In genomic region chr4:151232028-151232427, GRCm38 (mm10) we compare ENCODE assay signal across 14 mouse cellular contexts.
DNase-seq lines count a peak whose midpoint lies in the region; ATAC-seq and TF ChIP-seq lines count a peak whose summit lies in the region.
"Had no signal": no experiment of that assay in that cellular context is flagged by ENCODE, and none has a peak within 500 bp of the region (broad histone marks: within the 10 kb centered on the region; RNA-seq: fewer than 3 reads in every experiment).

No protein-coding gene starts in this region.

- peak; percentile 42; the same call in 1 of the 2 replicates for TF ChIP-seq CTCF in bone marrow, adult 2 months (IDR thresholded peaks at IDR 0.05; ENCODE audit: control insufficient read depth, insufficient read depth, low read length)

- no peaks in the 10 kb centered on the region for H3K4me1 ChIP-seq in limb, embryonic 11.5 days (ENCODE audit: control insufficient read depth, insufficient read depth, low read length)
- H3K4me1 ChIP-seq in limb, embryonic 10.5 days: peaks cover 19% of the 10 kb centered on the region
- H3K4me1 ChIP-seq in bone marrow, adult 2 months (ENCODE audit: control insufficient read depth, insufficient read depth, low read length): no peaks in the 10 kb centered on the region
- H3K4me1 ChIP-seq: embryonic facial prominence, embryonic 12.5 days had no signal

- H3K9ac ChIP-seq in limb, embryonic 11.5 days (ENCODE audit: low read length): no peak overlapping the region
- H3K9ac ChIP-seq: embryonic facial prominence, embryonic 12.5 days; hindbrain, embryonic 13.5 days had no signal

- no peak for TF ChIP-seq POLR2A in bone marrow, adult 2 months (IDR thresholded peaks at IDR 0.05; ENCODE audit: borderline replicate concordance, control insufficient read depth, low read depth, low read length)

- H3K27ac ChIP-seq in limb, embryonic 11.5 days (replicated peaks; ENCODE audit: low read depth, low read length): no peak overlapping the region
- H3K27ac ChIP-seq in limb, embryonic 10.5 days: no peak overlapping the region
- H3K27ac ChIP-seq in bone marrow, adult 2 months (ENCODE audit: control insufficient read depth, insufficient read depth, low read depth, low read length, poor library complexity): no peak overlapping the region
- H3K27ac ChIP-seq: embryonic facial prominence, embryonic 12.5 days; hindbrain, embryonic 13.5 days had no signal

- no peaks in the 10 kb centered on the region for H3K36me3 ChIP-seq in limb, embryonic 11.5 days (ENCODE audit: control insufficient read depth, insufficient read depth, low read length)
- H3K36me3 ChIP-seq in limb, embryonic 10.5 days: no peaks in the 10 kb centered on the region
- H3K36me3 ChIP-seq: embryonic facial prominence, embryonic 12.5 days; hindbrain, embryonic 13.5 days had no signal

- DNase-seq in adrenal gland, postnatal 14 days: peak; percentile 52
- no peak for DNase-seq in adrenal gland, postnatal 36 days
- DNase-seq in limb, embryonic 11.5 days (ENCODE audit: low spot score): peak; percentile 36
- no peak for DNase-seq in limb, embryonic 10.5 days (ENCODE audit: low spot score)
- peak; percentile 20 for DNase-seq in 3T3-L1 (ENCODE audit: low read depth, low spot score)
- DNase-seq in Muller cell, postnatal 12 days (ENCODE audit: inconsistent ontology term): no peak
- DNase-seq in kidney, postnatal 25 days: no peak
- DNase-seq: cerebellum, adult 9-11 months; kidney, adult 2 months; lung, adult 18-20 months; thymus, postnatal 14 days had no signal

- no peaks in the 10 kb centered on the region for H3K27me3 ChIP-seq in limb, embryonic 11.5 days (ENCODE audit: control insufficient read depth, insufficient read depth, low read length)
- H3K27me3 ChIP-seq in limb, embryonic 10.5 days (ENCODE audit: low read depth, poor library complexity, severe bottlenecking): peaks cover 8% of the 10 kb centered on the region; the same call in 1 of the 2 replicates
- H3K27me3 ChIP-seq: embryonic facial prominence, embryonic 12.5 days had no signal

- 78% methylated on average over 3 of the region's 3 CpGs for WGBS in limb, embryonic 11.5 days
- 77% methylated on average over 3 of the region's 3 CpGs for WGBS in limb, embryonic 10.5 days
- 60% methylated on average over 3 of the region's 3 CpGs for WGBS in bone marrow, adult 2 months

- no peaks in the 10 kb centered on the region for H3K9me3 ChIP-seq in limb, embryonic 11.5 days (ENCODE audit: control insufficient read depth, low read length)
- no peaks in the 10 kb centered on the region for H3K9me3 ChIP-seq in limb, embryonic 10.5 days (replicated peaks)
- H3K9me3 ChIP-seq: embryonic facial prominence, embryonic 12.5 days; hindbrain, embryonic 13.5 days had no signal

- H3K4me3 ChIP-seq in limb, embryonic 11.5 days (ENCODE audit: low read depth, low read length): no peak overlapping the region
- H3K4me3 ChIP-seq in limb, embryonic 10.5 days: no peak overlapping the region
- H3K4me3 ChIP-seq in bone marrow, adult 2 months (replicated peaks; ENCODE audit: control insufficient read depth, low read depth, low read length): no peak overlapping the region
- H3K4me3 ChIP-seq: embryonic facial prominence, embryonic 12.5 days; hindbrain, embryonic 13.5 days had no signal

- no peak overlapping the region for H3K4me2 ChIP-seq in limb, embryonic 11.5 days (ENCODE audit: low read depth, severe bottlenecking)
- H3K4me2 ChIP-seq: embryonic facial prominence, embryonic 12.5 days; hindbrain, embryonic 13.5 days had no signal

- ATAC-seq in limb, embryonic 11.5 days (ENCODE audit: insufficient number of reproducible peaks, low FRiP score, low TSS enrichment, low read depth): no peak

Comparison
In these comparisons a context has a peak if more than half of its experiments do, and no peak if none do; other contexts are left out.
1. DNase-seq: peak in adrenal gland, postnatal 14 days (single experiment), limb, embryonic 11.5 days (single experiment) and 3T3-L1 (single experiment); none in adrenal gland, postnatal 36 days (0 of 2), limb, embryonic 10.5 days (single experiment), Muller cell, postnatal 12 days (single experiment) and kidney, postnatal 25 days (0 of 2).